Mouse (Mus musculus) liver (tissue): ENCODE measurements around the gene Cyp2u1.
"Not testable (repeated sequence)": the region's sequence is repeated elsewhere in the genome, so short reads cannot be mapped to it uniquely, and the experiment has no call there.

Experiments used
- DNase-seq: peaks from one replicate; pipeline ENCODE4 v3.0.0-alpha.2; 2020; ENCODE audit warnings: mixed read lengths

Cyp2u1 gene

DNA sequence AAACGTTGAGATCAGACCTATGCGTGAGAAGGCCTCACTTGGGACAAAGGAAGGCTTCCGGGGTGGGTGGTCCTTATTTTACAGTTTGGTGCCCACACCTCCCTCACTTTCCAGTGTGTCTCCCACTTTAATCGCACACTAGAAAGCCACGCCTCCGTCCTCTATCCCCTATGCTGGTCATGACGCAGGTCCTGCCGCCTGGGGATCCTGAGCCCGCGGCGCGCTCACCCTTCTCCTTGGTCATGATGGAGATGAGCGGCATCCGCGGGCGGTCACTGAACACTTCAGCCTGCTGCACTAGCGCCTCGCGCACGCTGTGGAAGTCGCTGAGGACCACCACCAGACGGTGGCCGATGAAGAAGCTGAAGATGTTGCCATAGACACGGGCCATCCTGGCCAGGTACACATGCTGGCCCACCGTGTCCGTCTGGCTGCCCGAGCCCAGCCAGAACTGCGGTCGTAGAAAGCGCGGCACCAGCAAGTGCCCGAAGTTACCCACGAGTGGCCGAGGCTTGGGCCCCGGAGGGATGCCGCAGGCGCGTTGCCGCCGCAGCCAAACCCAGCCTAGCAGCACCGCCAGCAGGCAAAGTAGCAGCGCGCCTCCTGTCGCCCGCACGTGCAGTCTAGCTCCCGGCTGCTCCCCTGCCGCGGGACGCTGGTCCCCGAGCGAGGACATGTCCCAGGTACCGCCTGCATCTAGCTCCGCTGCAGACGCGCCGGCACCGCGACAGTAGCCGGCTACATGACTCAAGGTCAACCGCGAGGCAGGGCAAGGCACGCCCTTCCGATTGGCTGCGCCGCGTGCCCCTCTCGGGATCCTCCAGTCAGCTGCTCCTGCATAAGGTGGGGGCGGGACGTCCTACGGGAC, at the start of gene Cyp2u1:
TSS of gene Cyp2u1 (minus strand) at position 776 of the 868 bp plus-strand sequence.
- peak; percentile 83 for DNase-seq

GRCm38 (mm10) chr3:131350539-131350938, 47.5 kb upstream of the Cyp2u1 start:
- DNase-seq, result no peak

GRCm38 (mm10) chr3:131349013-131349412, 46.0 kb upstream of the Cyp2u1 start:
- no peak for DNase-seq

DNA sequence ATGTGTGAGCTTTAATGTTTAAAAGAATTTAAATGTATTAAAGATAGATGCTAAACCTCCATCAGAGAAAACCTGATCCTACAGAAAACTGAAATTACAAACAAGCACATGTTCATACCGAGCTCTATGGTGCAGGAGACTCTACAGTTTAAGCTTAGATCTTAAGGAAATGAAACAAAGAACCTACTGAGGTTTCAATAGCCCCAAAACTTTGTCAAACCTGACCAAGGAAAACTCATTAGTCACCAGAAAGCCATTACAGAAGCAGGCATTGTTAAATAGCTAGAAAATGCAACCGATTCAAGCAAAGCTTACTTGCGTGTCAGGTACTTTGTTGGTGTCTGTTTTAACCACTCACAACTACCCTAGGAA, 45.5 kb upstream of the Cyp2u1 start:
- DNase-seq, result no peak

GRCm38 (mm10) chr3:131347831-131348578, 45.0 kb upstream of the Cyp2u1 start:
- DNase-seq, result peak; percentile 30

DNA sequence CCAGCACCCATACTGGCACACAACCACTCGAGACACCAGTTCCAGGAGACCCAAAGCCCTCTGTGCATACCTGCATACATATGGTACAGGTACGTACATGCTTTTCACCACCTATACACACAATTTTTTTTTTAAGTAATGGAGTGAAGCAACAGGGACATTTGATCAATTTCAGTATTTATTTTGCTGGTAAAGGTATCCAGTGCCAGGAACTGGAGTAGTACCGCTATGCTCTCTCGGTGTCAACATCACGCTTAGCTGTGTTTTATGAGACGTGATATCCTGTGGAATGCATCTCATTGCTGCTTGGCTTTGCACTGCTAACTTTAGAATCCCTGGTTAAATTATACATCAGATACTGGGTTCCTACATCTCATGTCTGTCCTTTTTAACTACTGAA, 42.9 kb upstream of the Cyp2u1 start:
- no peak for DNase-seq

DNA sequence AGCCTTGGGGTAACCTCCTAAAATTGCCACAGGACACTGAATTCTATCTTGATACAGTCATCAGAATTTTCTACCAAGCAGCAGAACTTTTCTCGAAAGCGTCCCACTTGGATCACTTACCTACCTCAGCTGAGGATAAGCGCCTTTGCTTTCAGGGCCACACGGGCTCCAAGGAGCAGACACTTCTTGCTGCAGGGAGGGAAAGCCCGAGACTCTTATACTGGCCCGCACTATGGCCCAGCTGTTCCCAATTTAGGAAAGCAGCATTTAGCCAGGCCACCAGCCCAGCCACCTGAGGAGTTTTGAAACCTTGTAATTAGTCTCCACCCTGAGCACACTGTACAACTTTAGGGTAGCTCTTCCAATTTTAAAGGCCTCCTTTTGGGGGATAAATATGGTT, 40.3 kb upstream of the Cyp2u1 start:
- no peak for DNase-seq

- no peak for DNase-seq
These were observed 37.9 kb upstream of the Cyp2u1 start for GRCm38 (mm10) chr3:131340885-131341284.

GRCm38 (mm10) chr3:131339280-131339679, 36.3 kb upstream of the Cyp2u1 start:
- DNase-seq, result no peak

- not testable (repeated sequence) for DNase-seq
These were observed 34.7 kb upstream of the Cyp2u1 start for GRCm38 (mm10) chr3:131337749-131338148.

- no peak for DNase-seq
These were observed 33.6 kb upstream of the Cyp2u1 start for GRCm38 (mm10) chr3:131336629-131337028.

DNA sequence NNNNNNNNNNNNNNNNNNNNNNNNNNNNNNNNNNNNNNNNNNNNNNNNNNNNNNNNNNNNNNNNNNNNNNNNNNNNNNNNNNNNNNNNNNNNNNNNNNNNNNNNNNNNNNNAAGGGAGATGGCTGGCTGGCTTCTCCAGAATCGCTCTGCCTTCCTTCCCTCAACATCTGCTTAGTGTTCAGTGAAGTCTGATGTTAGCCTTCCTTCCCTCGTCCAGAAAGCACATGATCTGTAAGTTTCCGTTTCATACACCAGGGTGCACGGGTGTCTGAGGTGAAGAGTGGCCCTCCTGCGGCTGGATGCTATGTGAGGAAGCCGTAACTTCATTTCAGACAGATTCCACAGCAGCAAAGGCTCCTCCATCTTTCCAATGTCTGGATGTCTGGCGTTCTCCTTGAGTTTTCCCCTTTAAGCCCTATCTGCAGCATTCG, 32.1 kb upstream of the Cyp2u1 start:
- DNase-seq, result no peak

- no peak for DNase-seq
These were observed 24.2 kb upstream of the Cyp2u1 start for GRCm38 (mm10) chr3:131327189-131327588.

DNA sequence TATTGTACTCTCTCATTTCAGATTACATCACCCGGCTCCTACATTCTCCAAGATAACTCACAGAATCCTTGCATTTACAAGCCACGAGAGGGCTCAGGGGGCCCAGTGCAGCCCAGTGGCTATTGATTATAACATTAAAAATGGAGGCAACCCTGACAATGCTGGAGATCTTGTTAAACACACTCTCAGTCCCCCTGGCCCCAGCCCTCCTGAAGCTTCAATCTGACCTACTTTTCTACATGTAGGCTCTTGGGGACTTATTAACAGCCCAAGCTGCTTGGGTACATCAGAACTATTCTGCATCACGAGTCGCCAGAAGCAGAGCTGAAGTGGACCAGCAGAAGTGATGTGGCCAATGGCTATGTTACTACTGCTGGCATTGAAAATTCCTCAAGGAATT, 23.6 kb upstream of the Cyp2u1 start:
- no peak for DNase-seq

DNA sequence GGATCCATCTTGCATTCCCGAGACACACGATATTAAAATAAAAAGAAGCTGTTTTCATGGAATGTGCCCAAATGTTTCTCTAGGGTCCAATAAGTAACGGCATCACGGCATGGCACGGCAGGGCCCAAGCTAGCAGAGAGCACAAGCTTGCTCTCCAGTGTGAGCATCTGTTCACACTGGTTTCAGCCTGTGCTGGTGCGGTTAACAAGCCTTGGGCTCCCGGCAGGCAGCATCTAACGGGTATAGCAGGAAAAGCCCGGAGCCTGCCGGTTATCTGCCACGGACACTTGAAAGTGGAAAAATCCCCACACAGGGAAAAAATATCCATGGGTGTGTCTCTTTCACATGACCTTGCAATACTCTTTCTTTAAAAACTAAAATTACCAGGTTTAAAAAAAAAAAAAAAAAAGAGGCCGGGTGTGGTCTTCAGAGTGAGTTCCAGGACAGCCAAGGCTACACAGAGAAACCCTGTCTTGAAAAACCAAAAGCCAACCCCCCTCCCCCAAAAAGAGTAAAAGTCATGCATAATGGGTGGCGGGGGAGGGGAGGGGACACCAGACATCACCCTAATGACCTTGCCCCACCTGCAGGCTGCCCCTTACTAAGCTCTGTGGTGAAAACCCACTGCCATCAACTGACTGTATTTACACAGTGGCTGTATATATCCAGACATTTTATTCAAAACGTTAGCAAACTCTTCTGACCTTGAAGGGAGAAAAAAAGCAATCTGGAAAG, 19.2 kb upstream of the Cyp2u1 start:
- no peak for DNase-seq

- DNase-seq, result peak; percentile 75
These were observed 17.2 kb upstream of the Cyp2u1 start for GRCm38 (mm10) chr3:131320184-131320583.

DNA sequence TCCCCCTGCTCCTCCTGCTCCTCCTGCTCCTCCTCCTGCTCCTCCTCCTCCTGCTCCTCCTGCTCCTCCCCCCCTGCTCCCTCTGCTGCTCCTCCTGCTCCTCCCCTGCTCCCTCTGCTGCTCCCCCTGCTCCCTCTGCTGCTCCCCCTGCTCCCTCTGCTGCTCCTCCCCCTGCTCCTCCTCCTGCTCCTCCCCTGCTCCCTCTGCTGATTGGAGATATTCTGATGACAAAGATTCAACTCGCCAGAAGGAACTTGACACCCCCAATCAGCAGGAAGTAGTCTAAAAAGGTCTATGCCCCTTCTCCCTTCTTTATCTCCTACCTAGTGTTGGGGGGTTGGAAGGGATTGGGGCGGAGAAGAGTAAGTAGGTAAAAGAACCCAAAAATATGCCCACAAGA, 15.2 kb upstream of the Cyp2u1 start:
- DNase-seq, result no peak

GRCm38 (mm10) chr3:131317126-131317525, 14.1 kb upstream of the Cyp2u1 start:
- no peak for DNase-seq

DNA sequence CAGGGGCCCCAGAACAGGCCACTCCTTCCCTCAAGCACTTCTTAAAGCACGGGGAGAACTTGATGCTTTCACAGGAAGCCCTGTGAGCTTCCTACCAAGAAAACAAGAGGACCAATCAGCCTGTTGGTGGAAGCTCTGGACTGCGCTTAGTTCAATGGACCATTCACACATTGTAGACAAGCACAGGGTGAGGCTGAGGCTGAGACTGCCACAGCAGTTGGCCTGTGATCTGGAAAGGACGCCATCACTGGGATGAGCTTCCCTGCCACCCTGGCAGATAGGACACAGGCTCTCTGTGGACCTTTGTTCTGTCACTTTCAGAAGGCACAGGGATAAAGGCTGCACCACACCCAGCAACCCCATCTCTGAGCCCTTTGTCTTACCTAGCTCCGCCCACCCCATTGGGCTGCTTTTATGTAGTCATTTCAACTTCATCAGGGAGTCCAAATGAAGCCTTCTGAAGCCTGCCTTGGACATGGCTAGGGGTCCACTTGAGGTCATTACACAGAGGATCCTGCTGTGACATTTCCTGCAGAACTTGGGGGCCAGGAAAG, 13.0 kb upstream of the Cyp2u1 start:
- no peak for DNase-seq

DNA sequence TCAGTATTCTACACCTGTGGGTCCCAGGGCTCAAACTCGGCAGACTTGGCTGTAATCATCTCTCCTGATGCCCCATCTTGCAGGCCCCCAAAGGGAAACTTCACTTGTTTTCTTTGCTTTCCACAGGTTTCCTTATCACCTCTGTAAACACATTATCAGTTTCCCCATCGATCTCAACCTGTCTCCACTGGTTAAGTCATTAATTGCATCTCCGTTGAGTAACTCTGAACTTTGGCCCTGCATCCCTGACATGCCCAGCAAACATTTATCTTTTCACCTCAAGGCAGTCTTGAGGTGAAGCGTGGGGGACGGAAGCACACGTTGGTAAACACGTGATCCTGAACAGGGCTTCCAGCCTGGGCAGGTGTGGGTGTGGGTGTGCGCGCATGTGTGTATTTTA, 9.3 kb upstream of the Cyp2u1 start:
- DNase-seq, result no peak

GRCm38 (mm10) chr3:131310572-131310971, 7.5 kb upstream of the Cyp2u1 start:
- DNase-seq, result no peak

GRCm38 (mm10) chr3:131307811-131308210, 4.8 kb upstream of the Cyp2u1 start:
- no peak for DNase-seq

DNA sequence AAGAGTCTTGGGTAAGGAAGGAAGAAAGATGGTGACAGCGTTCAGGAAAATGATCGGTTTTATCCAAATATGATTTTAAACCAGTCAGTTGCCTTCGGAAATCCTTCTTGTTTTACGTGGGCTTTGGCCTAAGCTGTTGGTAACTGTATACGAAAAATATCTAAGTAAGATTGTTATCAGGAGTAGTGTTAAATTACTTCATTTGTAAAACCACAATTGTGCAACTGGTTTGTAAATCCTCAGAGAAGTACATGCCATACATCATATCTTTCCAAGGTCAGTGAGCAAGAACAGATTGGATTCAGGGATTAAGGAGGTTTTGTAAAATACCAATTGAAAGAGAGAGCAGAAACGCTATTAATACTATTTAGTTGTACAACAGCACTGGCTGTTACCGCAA, 3.2 kb upstream of the Cyp2u1 start:
- no peak for DNase-seq
